Mouse (Mus musculus) ZHBTc4 (cell line): ENCODE measurements around the gene Stfa3.
"Not testable (repeated sequence)": the region's sequence is repeated elsewhere in the genome, so short reads cannot be mapped to it uniquely, and the experiment has no call there.

ENCODE experiments used
- DNase-seq: peaks from one replicate; pipeline ENCODE4 v3.0.0-alpha.2; 2011; ENCODE audit warnings: low read depth, low spot score

The Stfa3 gene

DNA sequence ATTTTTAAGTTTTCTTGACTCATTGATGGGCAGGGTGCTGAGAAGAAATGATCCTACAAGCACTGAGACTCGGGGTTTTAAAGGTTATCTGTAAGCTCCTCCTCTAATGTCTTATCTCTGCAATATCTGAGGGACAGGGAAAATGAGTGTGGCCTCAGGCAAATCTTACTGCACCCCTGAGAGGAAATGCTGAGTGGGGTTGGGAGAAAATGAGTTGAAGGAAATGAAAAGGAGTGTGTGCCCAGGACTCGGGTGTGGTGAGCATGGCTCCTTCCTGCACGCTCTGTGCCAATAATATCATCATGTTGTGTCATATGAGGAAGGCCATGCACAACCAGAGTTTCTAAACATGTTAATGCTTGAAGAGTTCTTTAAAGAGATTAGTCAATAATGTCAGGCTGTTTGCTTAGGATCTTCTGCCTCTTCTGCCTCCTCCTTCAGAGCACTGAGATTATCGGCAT lies at the start of gene Stfa3:
Gene Stfa3, minus strand, starts transcription at position 51 of the 461 bp plus-strand sequence.
- no peak for DNase-seq

GRCm38 (mm10) chr16:36502286-36502685 lies 47.1 kb upstream of the Stfa3 start:
- peak; percentile 75 for DNase-seq

GRCm38 (mm10) chr16:36492420-36492819 lies 37.2 kb upstream of the Stfa3 start:
- DNase-seq = no peak

GRCm38 (mm10) chr16:36476866-36477265 lies 21.7 kb upstream of the Stfa3 start:
- DNase-seq = peak; percentile 30

DNA sequence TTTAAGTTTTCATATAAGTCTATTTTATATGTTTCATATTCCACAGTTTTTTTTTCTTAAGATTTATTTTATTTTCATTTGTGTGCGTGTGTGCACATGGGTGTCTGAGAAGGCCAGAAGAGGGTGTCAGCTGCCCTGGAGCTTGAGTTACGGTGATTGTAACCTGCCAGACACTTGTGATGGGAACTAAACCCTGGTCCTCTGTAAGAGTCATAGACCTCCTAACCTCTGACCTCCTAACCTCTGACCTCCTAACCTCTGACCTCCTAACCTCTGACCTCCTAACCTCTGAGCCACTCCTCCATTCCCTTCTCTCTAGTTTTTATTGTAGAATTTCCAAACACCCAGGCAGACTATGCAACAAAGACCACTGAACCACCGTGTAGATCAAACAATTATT lies 20.3 kb upstream of the Stfa3 start:
- no peak for DNase-seq

DNA sequence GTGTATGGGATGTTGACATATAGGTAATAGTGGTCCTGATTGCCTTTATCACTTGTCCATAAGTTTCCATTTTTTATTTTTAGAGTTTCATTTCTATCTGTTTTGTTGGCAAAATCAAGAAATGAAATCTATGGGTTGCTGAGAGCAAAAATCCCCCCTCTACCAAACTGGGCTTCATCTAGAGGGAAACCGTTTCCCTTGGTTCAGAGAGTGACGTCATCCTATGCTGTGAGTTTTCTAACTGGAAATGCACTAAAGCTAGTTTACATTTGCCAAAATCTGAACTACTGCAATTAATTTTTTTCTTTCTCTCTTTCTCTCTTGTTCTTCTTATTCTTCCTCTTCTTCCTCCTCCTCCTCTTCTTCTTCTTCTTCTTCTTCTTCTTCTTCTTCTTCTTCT lies 19.7 kb upstream of the Stfa3 start:
- no peak for DNase-seq

DNA sequence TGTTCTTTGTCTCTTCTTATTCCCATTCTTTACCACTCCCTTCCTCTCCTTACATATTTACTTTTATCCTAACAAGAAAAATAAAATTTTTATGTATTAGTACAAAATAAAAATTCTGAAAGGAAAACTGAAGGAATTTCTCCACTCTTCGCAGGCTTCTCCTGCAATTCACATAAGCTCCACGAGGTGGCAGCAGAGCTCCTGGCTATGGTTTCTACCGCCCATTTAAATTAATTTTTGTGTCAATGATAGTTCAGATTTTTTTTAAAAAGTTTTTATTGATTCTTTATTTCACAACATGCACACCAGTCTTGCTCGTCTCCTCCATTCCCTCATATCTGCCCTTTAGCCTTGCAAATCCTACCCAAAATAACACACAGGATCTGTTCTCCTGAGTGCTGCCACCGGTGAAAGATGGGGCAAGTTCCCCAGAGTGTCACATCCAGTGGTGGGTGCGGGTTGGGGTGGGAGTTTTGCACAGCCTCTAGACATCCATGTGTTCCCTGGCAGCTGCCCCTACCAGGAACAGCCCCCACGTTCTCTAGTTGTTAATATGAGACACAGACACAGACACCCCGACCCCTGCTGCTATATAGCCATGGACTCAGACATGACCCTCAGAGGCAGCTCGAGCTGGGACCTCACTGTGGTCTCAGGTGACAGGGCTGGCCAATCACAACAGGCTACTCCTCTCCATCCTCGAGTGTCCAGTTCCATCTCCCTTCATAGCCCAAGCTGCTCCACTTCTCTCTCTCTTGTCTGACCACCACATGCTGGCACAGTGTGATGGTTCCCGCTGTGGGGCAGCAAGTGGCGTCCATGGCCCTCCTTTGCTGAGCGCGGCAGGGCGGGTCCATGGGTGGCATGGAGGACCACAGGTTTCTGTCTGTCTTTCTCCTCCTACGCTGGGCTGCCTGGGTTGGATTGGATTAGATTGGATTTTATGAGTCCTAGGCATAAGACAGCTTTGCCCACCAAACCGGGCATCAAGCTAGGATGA lies 18.3 kb upstream of the Stfa3 start:
- peak; percentile 58 for DNase-seq

DNA sequence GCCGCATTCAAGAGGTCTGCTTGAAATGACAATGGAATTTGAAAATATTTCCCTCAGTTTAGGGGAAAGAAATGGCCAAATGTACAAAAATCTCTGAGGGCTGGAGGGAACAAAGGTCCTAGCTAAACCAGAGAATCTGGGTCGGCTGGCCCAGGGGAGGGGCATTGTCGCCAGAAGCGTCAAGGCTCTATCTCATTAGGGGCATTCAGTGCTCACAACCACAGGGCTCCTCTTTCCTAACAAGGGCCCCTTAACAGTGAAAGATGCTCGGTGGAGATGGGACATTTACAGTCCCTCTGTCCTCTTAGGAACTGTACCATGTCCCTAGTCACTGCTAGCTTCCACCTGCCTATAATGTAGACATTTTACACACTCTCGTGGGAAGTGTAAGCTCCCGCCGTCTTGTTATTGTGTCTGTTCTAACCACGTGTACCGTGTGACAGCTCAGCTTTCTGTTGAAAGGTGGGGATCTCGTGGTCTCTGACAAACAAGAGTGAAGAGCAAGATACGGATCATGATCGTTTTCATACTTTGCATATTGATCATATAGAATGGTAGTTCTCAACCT lies 16.0 kb upstream of the Stfa3 start:
- DNase-seq = no peak

- peak; percentile 80 for DNase-seq
Observed at GRCm38 (mm10) chr16:36469955-36470478, 14.8 kb upstream of the Stfa3 start.

- DNase-seq = no peak
Observed at GRCm38 (mm10) chr16:36469367-36469766, 14.2 kb upstream of the Stfa3 start.

DNA sequence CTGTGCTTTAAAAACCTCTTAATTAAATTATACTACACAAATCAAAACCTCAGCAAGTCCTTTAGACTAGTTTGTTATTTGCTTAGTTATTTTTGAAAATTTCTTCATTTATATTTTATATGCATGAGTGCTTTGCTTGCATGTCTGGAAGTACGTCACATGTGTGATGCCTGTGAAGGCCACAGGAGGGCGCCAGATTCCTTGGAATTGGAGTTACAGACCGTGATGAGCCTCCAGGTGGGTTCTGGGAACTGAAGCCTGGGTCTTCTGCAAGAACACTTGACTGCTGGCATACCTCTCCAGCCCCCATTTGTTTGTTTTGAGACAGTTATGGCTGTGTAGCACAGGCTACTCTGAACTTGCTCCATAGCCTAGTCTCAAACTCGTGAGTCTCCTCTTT lies 13.7 kb upstream of the Stfa3 start:
- peak; percentile 77 for DNase-seq

DNA sequence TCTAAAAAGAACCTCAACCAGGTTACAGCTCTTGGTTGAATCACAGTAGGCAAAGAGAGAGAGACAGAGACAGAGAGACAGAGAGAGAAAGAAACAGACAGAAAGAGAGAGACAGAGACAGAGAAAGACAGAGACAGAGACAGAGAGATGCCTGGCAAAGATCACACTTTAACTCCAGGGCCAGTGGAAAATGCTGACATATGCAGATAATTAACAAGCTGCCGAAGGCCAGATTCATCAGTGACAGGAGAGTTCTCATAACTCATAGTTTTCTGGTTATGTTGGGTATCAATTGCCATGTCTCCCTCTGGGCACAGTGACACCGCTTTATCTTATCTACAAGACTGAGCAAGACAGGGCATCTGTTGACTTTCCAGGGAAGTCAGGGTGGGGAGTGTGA lies 12.7 kb upstream of the Stfa3 start:
- DNase-seq = no peak

DNA sequence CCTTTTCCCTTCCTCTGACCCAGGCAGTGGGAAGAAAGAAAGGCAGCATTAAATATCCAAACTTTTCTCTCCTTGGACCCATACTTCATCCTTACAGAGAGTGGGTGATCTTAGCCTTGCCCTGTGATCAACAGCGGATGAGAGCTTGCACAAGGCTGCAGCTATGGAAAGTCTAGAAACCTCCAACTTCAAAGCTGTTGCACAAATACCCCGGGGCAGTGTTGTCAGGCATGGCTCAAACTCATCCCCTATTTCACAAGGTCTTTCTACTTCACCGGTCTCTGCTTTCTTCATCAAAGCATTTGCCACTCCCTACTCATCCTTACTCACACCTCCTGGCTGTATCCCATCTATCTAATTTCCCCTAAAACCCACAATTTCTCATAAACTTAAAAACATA lies 10.2 kb upstream of the Stfa3 start:
- no peak for DNase-seq

DNA sequence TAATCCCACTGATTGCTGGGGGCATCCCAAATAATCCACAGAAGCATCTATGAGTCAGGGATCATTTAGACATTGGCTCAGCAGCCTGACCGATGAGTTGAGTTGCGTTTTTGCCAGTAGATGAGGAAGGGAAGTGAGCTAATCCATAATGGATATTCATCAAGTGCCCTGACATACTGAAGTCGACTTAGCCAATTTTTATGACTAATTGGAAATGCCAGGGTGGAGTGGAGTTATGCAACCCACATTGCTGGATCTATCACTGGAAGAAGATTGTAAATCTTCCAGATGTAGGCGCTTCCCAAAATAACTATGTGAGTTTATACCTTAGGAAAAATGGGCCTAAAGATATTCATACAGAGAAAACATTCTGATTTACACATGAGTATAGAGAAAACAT lies 8.9 kb upstream of the Stfa3 start:
- no peak for DNase-seq

DNA sequence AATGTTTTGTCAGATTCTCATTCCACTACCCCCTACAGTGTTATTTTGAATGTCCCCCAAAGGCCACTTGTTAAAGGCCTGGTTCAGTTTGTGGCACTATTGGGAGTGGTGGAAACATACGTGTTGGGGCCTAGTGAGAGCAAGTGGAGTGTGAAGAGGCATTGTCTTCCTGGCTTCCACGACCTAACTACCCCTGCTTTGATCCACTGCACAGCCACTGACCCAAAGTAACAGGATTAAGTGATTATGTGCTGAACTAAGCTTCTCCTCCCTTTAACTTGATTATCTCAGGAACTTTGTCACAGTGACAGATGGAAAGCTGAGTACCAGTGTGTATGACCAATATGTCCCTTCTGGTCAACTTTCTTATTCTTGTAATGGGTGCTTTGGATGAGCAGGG lies 5.2 kb upstream of the Stfa3 start:
- DNase-seq = no peak

- DNase-seq = not testable (repeated sequence)
Observed at GRCm38 (mm10) chr16:36420979-36421378, 34.2 kb downstream of the Stfa3 start.

DNA sequence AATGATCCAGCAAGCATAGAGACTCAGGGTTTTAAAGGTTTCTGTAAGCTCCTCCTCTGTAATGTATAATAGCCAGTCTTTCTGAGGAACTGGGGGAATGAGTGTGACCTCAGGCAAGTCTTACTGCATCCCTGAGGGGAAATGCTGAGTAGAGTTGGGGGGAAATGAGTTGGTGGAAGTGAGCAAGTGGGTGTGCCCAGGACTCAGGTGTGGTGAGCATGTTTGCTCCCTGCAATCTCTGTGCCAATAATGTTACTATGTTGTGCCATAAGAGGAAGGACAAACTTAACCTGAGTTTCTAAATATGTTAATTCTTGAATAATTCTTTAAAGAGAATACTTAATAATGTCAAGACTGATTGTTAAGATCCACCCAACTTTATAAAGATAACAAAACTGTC lies 46.8 kb downstream of the Stfa3 start, which contains the start of gene Stfa2:
Gene Stfa2, minus strand, starts transcription at position 101 of the 400 bp plus-strand sequence.
- DNase-seq = no peak
